Mouse (Mus musculus) 416B (cell line): ENCODE measurements around the gene Trpm4.
"Not testable (repeated sequence)": the region's sequence is repeated elsewhere in the genome, so short reads cannot be mapped to it uniquely, and the experiment has no call there.

Experiments used
- DNase-seq: peaks from one replicate; pipeline ENCODE4 v3.0.0; 2011; ENCODE audit warnings: low read depth

Gene Trpm4

GRCm38 (mm10) chr7:45255822-45256221, 77.8 kb downstream of the Trpm4 start:
- DNase-seq, result not testable (repeated sequence)

DNA sequence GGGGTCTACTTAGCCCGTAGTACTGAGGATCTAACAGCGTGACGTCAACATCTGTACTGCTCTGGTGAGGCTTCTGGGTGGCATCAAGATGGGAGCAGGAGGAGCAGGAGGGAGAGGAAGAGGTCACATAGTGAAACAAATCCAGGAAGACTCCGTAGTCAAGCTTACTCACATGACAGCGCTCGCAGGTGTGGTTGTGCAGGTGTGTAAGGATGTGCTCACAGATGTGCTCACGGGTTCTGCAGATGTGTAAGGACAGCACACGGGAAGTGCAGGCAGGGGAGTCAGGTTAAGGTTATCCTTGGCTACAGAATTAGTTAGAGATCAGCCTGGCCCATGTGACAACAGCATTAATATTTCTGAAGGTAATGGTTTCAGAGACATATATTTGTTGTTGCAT, 79.8 kb downstream of the Trpm4 start:
- DNase-seq, result no peak
